Mouse (Mus musculus): ENCODE results near the gene Ism1. TPM values are rescaled to one million over a fixed set of nuclear protein-coding genes. Genes with fewer than 3 reads are reported as not detected.

The Ism1 gene
- total and polyA plus RNA-seq, 3 experiments, result not detected

DNA sequence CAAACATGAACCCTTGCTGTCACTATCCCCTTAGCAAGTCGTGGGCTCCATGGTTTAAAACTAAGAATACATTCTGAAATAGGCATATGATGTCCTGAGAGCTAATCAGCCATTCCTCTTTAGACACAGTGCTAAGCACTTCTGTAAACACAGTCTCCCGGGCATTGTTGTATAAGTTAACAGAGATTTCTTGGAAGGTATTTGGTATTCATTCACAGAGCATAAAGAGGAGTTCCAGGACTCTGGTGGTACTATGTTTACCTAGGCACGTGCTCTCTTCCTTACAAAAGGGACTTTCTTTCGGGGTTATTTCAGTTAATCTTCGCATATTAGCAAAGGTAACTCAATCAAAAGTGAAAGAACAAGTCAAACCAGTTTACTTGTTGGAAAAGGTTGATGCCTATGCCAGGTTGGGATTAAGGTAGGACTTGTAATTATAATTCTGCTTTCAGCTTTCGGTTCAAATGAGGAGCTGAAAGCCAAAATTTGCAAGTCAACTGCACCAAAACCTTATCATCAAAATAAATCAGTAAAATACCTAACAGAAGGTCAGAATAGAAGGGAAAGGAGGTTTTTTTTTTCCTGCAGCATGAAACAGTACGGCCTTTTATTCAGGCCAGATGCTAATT, 36.1 kb upstream of the Ism1 start:
- DNase-seq (ENCODE audit: extremely low read depth), result no peak
- no peaks in the 10 kb centered on the region for H3K9me3 ChIP-seq (replicated peaks; ENCODE audit: low read length)
- H3K27ac ChIP-seq (ENCODE audit: insufficient read depth, low read depth), result no peak overlapping the region
- no peaks in the 10 kb centered on the region for H3K36me3 ChIP-seq (replicated peaks in 1 of 2; ENCODE audit: control insufficient read depth in 1 of 2, insufficient read depth in 1 of 2, low read length in 1 of 2)
- H3K4me3 ChIP-seq (replicated peaks in 1 of 3; ENCODE audit: low read depth in 2 of 3, low read length in 2 of 3, poor library complexity in 1 of 3), result no peak overlapping the region
- H3K9ac ChIP-seq (ENCODE audit: insufficient read depth, low read depth), result no peak overlapping the region
- H3K4me1 ChIP-seq (ENCODE audit: control insufficient read depth in 1 of 2, insufficient read depth in 2 of 2), result no peaks in the 10 kb centered on the region
- no peak overlapping the region for H3K4me2 ChIP-seq (ENCODE audit: insufficient read depth, low read depth, poor library complexity, severe bottlenecking)
- H3K79me2 ChIP-seq (replicated peaks; ENCODE audit: control insufficient read depth, extremely low read depth, insufficient read depth, poor library complexity, severe bottlenecking), result no peaks in the 10 kb centered on the region
- in situ Hi-C loops (cut with MboI; ENCODE audit: low pct_ligation_motif_present, low pct_unique_long_range_greater_than_20kb, low sequenced_read_pairs) (no loop called here), dilution Hi-C loops (cut with MboI; ENCODE audit: extremely low pct_ligation_motif_present, extremely low pct_unique_long_range_greater_than_20kb, low sequenced_read_pairs) (no loop called here)
- TF ChIP-seq BHLHE40 (IDR thresholded peaks at IDR 0.05; ENCODE audit: low read depth, low read length) (0 out of 2 replicates have a peak, but pooled peaks have one; percentile 19), NRF1 (IDR thresholded peaks at IDR 0.05; ENCODE audit: low read depth, low read length) (no peak)
- no peaks in the 10 kb centered on the region for H3K27me3 ChIP-seq (replicated peaks)

GRCm38 (mm10) chr2:139649518-139649917, 28.5 kb upstream of the Ism1 start:
- dilution Hi-C loops (cut with MboI; ENCODE audit: extremely low pct_ligation_motif_present, extremely low pct_unique_long_range_greater_than_20kb, low sequenced_read_pairs), result no loop called here
- no peak for TF ChIP-seq RAD21 (IDR thresholded peaks at IDR 0.05; ENCODE audit: low read depth, low read length)
- no peak for TF ChIP-seq MXI1 (IDR thresholded peaks at IDR 0.05; ENCODE audit: low read depth, low read length)
- TF ChIP-seq ZNF384 (IDR thresholded peaks at IDR 0.05; ENCODE audit: low read depth, low read length), result no peak
- no peak for TF ChIP-seq ZMIZ1 (IDR thresholded peaks at IDR 0.05; ENCODE audit: low read depth, low read length)
- no peak for TF ChIP-seq TBP (conservative IDR thresholded peaks at IDR 0.05; ENCODE audit: low read depth, low read length)
- TF ChIP-seq CHD2 (IDR thresholded peaks at IDR 0.05; ENCODE audit: low read length), result no peak
- no peak for TF ChIP-seq ZKSCAN1 (IDR thresholded peaks at IDR 0.05; ENCODE audit: borderline replicate concordance, low read depth, low read length)
- TF ChIP-seq SIN3A (IDR thresholded peaks at IDR 0.05; ENCODE audit: low read length), result no peak
- in situ Hi-C loops (cut with MboI; ENCODE audit: low pct_ligation_motif_present, low pct_unique_long_range_greater_than_20kb, low sequenced_read_pairs), result no loop called here
- Histone ChIP-seq H3K9me3 (replicated peaks; ENCODE audit: low read length) (no peaks in the 10 kb centered on the region), H3K4me3 (replicated peaks in 1 of 3; ENCODE audit: low read depth in 2 of 3, low read length in 2 of 3, poor library complexity in 1 of 3) (no peak overlapping the region), H3K27me3 (replicated peaks) (no peaks in the 10 kb centered on the region), H3K4me2 (ENCODE audit: insufficient read depth, low read depth, poor library complexity, severe bottlenecking) (no peak overlapping the region), H3K9ac (ENCODE audit: insufficient read depth, low read depth) (no peak overlapping the region), H3K4me1 (ENCODE audit: control insufficient read depth in 1 of 2, insufficient read depth in 2 of 2) (no peaks in the 10 kb centered on the region), H3K36me3 (replicated peaks in 1 of 2; ENCODE audit: control insufficient read depth in 1 of 2, insufficient read depth in 1 of 2, low read length in 1 of 2) (no peaks in the 10 kb centered on the region), H3K79me2 (replicated peaks; ENCODE audit: control insufficient read depth, extremely low read depth, insufficient read depth, poor library complexity, severe bottlenecking) (no peaks in the 10 kb centered on the region), H3K27ac (ENCODE audit: insufficient read depth, low read depth) (no peak overlapping the region)
- no peak for DNase-seq (ENCODE audit: extremely low read depth)

GRCm38 (mm10) chr2:139656750-139657149, 21.2 kb upstream of the Ism1 start:
- Histone ChIP-seq H3K36me3 (replicated peaks in 1 of 2; ENCODE audit: control insufficient read depth in 1 of 2, insufficient read depth in 1 of 2, low read length in 1 of 2) (no peaks in the 10 kb centered on the region), H3K4me2 (ENCODE audit: insufficient read depth, low read depth, poor library complexity, severe bottlenecking) (peak overlapping the region; percentile 88; the same call in 1 of the 2 replicates), H3K4me3 (replicated peaks in 1 of 3; ENCODE audit: low read depth in 2 of 3, low read length in 2 of 3, poor library complexity in 1 of 3) (no peak overlapping the region), H3K9ac (ENCODE audit: insufficient read depth, low read depth) (no peak overlapping the region), H3K79me2 (replicated peaks; ENCODE audit: control insufficient read depth, extremely low read depth, insufficient read depth, poor library complexity, severe bottlenecking) (no peaks in the 10 kb centered on the region), H3K9me3 (replicated peaks; ENCODE audit: low read length) (no peaks in the 10 kb centered on the region), H3K27ac (ENCODE audit: insufficient read depth, low read depth) (no peak overlapping the region), H3K4me1 (ENCODE audit: control insufficient read depth in 1 of 2, insufficient read depth in 2 of 2) (no peaks in the 10 kb centered on the region), H3K27me3 (replicated peaks) (no peaks in the 10 kb centered on the region)
- dilution Hi-C loops (cut with MboI; ENCODE audit: extremely low pct_ligation_motif_present, extremely low pct_unique_long_range_greater_than_20kb, low sequenced_read_pairs) (no loop called here), in situ Hi-C loops (cut with MboI; ENCODE audit: low pct_ligation_motif_present, low pct_unique_long_range_greater_than_20kb, low sequenced_read_pairs) (no loop called here)
- no peak for TF ChIP-seq USF2 (conservative IDR thresholded peaks at IDR 0.05; ENCODE audit: low read depth, low read length)
- TF ChIP-seq TBP (conservative IDR thresholded peaks at IDR 0.05; ENCODE audit: low read depth, low read length), result no peak
- no peak for TF ChIP-seq ZMIZ1 (IDR thresholded peaks at IDR 0.05; ENCODE audit: low read depth, low read length)
- no peak for TF ChIP-seq E2F4 (IDR thresholded peaks at IDR 0.05; ENCODE audit: insufficient replicate concordance, low read depth, low read length)
- TF ChIP-seq MAX (IDR thresholded peaks at IDR 0.05; ENCODE audit: low read length), result no peak
- no peak for TF ChIP-seq JUND (conservative IDR thresholded peaks at IDR 0.05; ENCODE audit: low read depth, low read length)
- TF ChIP-seq BHLHE40 (IDR thresholded peaks at IDR 0.05; ENCODE audit: low read depth, low read length), result no peak
- no peak for TF ChIP-seq MAZ (IDR thresholded peaks at IDR 0.05; ENCODE audit: low read depth, low read length)
- TF ChIP-seq HCFC1 (IDR thresholded peaks at IDR 0.05; ENCODE audit: low read depth, low read length), result no peak
- no peak for TF ChIP-seq PAX5 (IDR thresholded peaks at IDR 0.05; ENCODE audit: low read length)
- no peak for TF ChIP-seq MAFK (IDR thresholded peaks at IDR 0.05; ENCODE audit: insufficient replicate concordance, low read length)
- TF ChIP-seq ZNF384 (IDR thresholded peaks at IDR 0.05; ENCODE audit: low read depth, low read length), result no peak
- no peak for TF ChIP-seq MEF2A (IDR thresholded peaks at IDR 0.05; ENCODE audit: borderline replicate concordance, low read depth, low read length)
- no peak for TF ChIP-seq ZKSCAN1 (IDR thresholded peaks at IDR 0.05; ENCODE audit: borderline replicate concordance, low read depth, low read length)
- TF ChIP-seq CHD2 (IDR thresholded peaks at IDR 0.05; ENCODE audit: low read length), result no peak
- TF ChIP-seq MYC (IDR thresholded peaks at IDR 0.05; ENCODE audit: low read depth, low read length), result no peak
- no peak for TF ChIP-seq SIN3A (IDR thresholded peaks at IDR 0.05; ENCODE audit: low read length)
- TF ChIP-seq ETS1 (conservative IDR thresholded peaks at IDR 0.05; ENCODE audit: low read depth, low read length), result no peak
- DNase-seq (ENCODE audit: extremely low read depth), result no peak

All from CH12.LX (cell line).